ENCODE assay signal across 23 mouse cellular contexts in genomic region chr9:116592486-116592885, GRCm38 (mm10).
"Had no signal": no experiment of that assay in that cellular context is flagged by ENCODE, and none has a peak within 500 bp of the region (broad histone marks: within the 10 kb centered on the region; RNA-seq: fewer than 3 reads in every experiment).

No protein-coding gene starts in this region.

- H3K27me3 ChIP-seq: kidney, embryonic 15.5 days; liver, embryonic 12.5 days; liver, embryonic 15.5 days; lung, embryonic 15.5 days; megakaryocyte, embryonic 14.5 days; midbrain, embryonic 13.5 days; neural tube, embryonic 13.5 days had no signal

- ATAC-seq: liver, embryonic 12.5 days; midbrain, embryonic 13.5 days; midbrain, embryonic 16.5 days had no signal

- H3K36me3 ChIP-seq: liver, embryonic 12.5 days; liver, embryonic 15.5 days; lung, embryonic 15.5 days; midbrain, embryonic 10.5 days; midbrain, embryonic 13.5 days had no signal

- DNase-seq: kidney, adult 11 months; kidney, adult 8-10 months; kidney, postnatal 10 days; kidney, postnatal 36 days; liver; lung, adult 18-20 months; lung, postnatal 10 days; lung, postnatal 36 days; retina, postnatal 1 day; right cerebral cortex, postnatal 25 days; thymus, adult 18-20 months; thymus, postnatal 14 days; thymus, postnatal 4 days had no signal

- H3K27ac ChIP-seq: liver, embryonic 12.5 days; liver, embryonic 15.5 days; lung, embryonic 15.5 days; midbrain, embryonic 10.5 days; midbrain, embryonic 13.5 days; neural tube, embryonic 13.5 days had no signal

- H3K9me3 ChIP-seq: liver, embryonic 15.5 days; lung, embryonic 15.5 days; midbrain, embryonic 13.5 days; neural tube, embryonic 13.5 days had no signal

- H3K4me3 ChIP-seq: kidney, embryonic 15.5 days; liver, embryonic 12.5 days; liver, embryonic 15.5 days; lung, embryonic 15.5 days; megakaryocyte, embryonic 14.5 days; midbrain, embryonic 10.5 days; midbrain, embryonic 13.5 days; myocyte; neural tube, embryonic 13.5 days had no signal

- H3K4me2 ChIP-seq: kidney, embryonic 15.5 days; liver, embryonic 12.5 days; liver, embryonic 15.5 days; lung, embryonic 15.5 days; midbrain, embryonic 13.5 days; neural tube, embryonic 13.5 days had no signal

- H3K4me1 ChIP-seq: kidney, embryonic 15.5 days; liver, embryonic 12.5 days; liver, embryonic 15.5 days; lung, embryonic 15.5 days; megakaryocyte, embryonic 14.5 days; midbrain, embryonic 10.5 days; midbrain, embryonic 13.5 days; neural tube, embryonic 13.5 days had no signal

- H3K9ac ChIP-seq: kidney, embryonic 15.5 days; liver, embryonic 12.5 days; liver, embryonic 15.5 days; lung, embryonic 15.5 days; midbrain, embryonic 13.5 days; neural tube, embryonic 13.5 days had no signal
